Mouse (Mus musculus) CH12.LX (cell line): ENCODE results near the gene Gm12216. TPM values are rescaled to one million over a fixed set of nuclear protein-coding genes. Genes with fewer than 3 reads are reported as not detected.

Source experiments
- DNase-seq: peaks from one replicate; pipeline ENCODE4 v3.0.0-alpha.2; 2013; ENCODE audit errors: extremely low read depth
- H3K27ac ChIP-seq: 2 replicates; pipeline ENCODE4 v1.5.1; 2012; ENCODE audit warnings: low read depth, mild to moderate bottlenecking, control low read depth, moderate library complexity; ENCODE audit not compliant: insufficient read depth
- H3K27me3 ChIP-seq: replicated peaks from 2 replicates; pipeline ENCODE3; 2012; ENCODE audit warnings: inconsistent platforms
- H3K36me3 ChIP-seq, 2 experiments: replicated peaks in 1 of 2; 2 replicates each; pipeline versions ENCODE3 to v1.6.1; 2012; ENCODE audit warnings: inconsistent platforms in 1 of 2, low read length in 1 of 2, mild to moderate bottlenecking in 1 of 2, mixed read lengths in 1 of 2, moderate library complexity in 1 of 2; ENCODE audit not compliant: control insufficient read depth in 1 of 2, insufficient read depth in 1 of 2
- H3K4me1 ChIP-seq, 2 experiments: 2 replicates each; pipeline ENCODE4 v1.6.1; 2012; ENCODE audit warnings: inconsistent platforms in 1 of 2, moderate library complexity in 1 of 2; ENCODE audit not compliant: insufficient read depth in 2 of 2, control insufficient read depth in 1 of 2
- H3K4me2 ChIP-seq: 2 replicates; pipeline ENCODE4 v1.6.1; 2012; ENCODE audit warnings: low read depth, mild to moderate bottlenecking, control low read depth; ENCODE audit not compliant: poor library complexity, insufficient read depth, severe bottlenecking
- H3K4me3 ChIP-seq, 3 experiments: fragments of 150-350 bp in 1 of 3; sonication (generic) in 1 of 3; replicated peaks in 1 of 3; 2 replicates each; pipeline versions ENCODE3 to v1.5.1; 2011 to 2012; ENCODE audit warnings: low read depth in 2 of 3, low read length in 2 of 3, mild to moderate bottlenecking in 2 of 3, moderate library complexity in 2 of 3, control low read depth in 1 of 3, improper control_type of control experiment in 1 of 3, inconsistent platforms in 1 of 3, mixed read lengths in 1 of 3; ENCODE audit not compliant: poor library complexity in 1 of 3
- H3K79me2 ChIP-seq: replicated peaks from 2 replicates; pipeline ENCODE4 v1.6.1; 2012; ENCODE audit warnings: mild to moderate bottlenecking, moderate library complexity; ENCODE audit not compliant: control insufficient read depth, poor library complexity, insufficient read depth, severe bottlenecking; ENCODE audit errors: extremely low read depth
- H3K9ac ChIP-seq: 2 replicates; pipeline ENCODE4 v1.6.1; 2012; ENCODE audit warnings: low read depth, mild to moderate bottlenecking, control low read depth, moderate library complexity; ENCODE audit not compliant: insufficient read depth
- H3K9me3 ChIP-seq: replicated peaks from 2 replicates; pipeline ENCODE3; 2012; ENCODE audit warnings: low read length, inconsistent platforms, mixed read lengths
- CTCF ChIP-seq, 2 experiments: IDR thresholded peaks in 1 of 2; conservative IDR thresholded peaks in 1 of 2; 2 replicates each; pipeline ENCODE4 v1.5.1; 2011 to 2012; ENCODE audit warnings: low read depth in 2 of 2, low read length in 2 of 2, improper control_type of control experiment in 1 of 2, inconsistent platforms in 1 of 2, mild to moderate bottlenecking in 1 of 2, moderate library complexity in 1 of 2
- JUND ChIP-seq: conservative IDR thresholded peaks from 2 replicates; pipeline ENCODE4 v1.6.1; 2011; ENCODE audit warnings: low read depth, low read length, improper control_type of control experiment
- MEF2A ChIP-seq: IDR thresholded peaks from 2 replicates; pipeline ENCODE4 v1.6.1; 2014; ENCODE audit warnings: low read depth, mild to moderate bottlenecking, inconsistent platforms, low read length, improper control_type of control experiment, borderline replicate concordance
- MXI1 ChIP-seq: IDR thresholded peaks from 2 replicates; pipeline ENCODE4 v1.6.1; 2011; ENCODE audit warnings: mild to moderate bottlenecking, low read depth, low read length, improper control_type of control experiment
- MYC ChIP-seq: IDR thresholded peaks from 2 replicates; pipeline ENCODE4 v1.6.1; 2011; ENCODE audit warnings: low read depth, mild to moderate bottlenecking, improper control_type of control experiment, low read length
- RAD21 ChIP-seq: IDR thresholded peaks from 2 replicates; pipeline ENCODE4 v1.6.1; 2011; ENCODE audit warnings: low read depth, mild to moderate bottlenecking, low read length, improper control_type of control experiment, moderate library complexity
- SIN3A ChIP-seq: IDR thresholded peaks from 2 replicates; pipeline ENCODE4 v1.6.1; 2012; ENCODE audit warnings: low read length, improper control_type of control experiment, inconsistent platforms
- SMC3 ChIP-seq: IDR thresholded peaks from 2 replicates; pipeline ENCODE4 v1.6.1; 2011; ENCODE audit warnings: low read depth, low read length, improper control_type of control experiment
- TBP ChIP-seq: conservative IDR thresholded peaks from 2 replicates; pipeline ENCODE4 v1.6.1; 2011; ENCODE audit warnings: low read depth, low read length, improper control_type of control experiment
- TCF12 ChIP-seq: IDR thresholded peaks from 2 replicates; pipeline ENCODE4 v1.6.1; 2014; ENCODE audit warnings: low read depth, mild to moderate bottlenecking, inconsistent platforms, low read length, improper control_type of control experiment
- dilution Hi-C: fragments of 300-500 bp; cut with MboI; formaldehyde crosslinking; loops from 2 replicates; pipeline ENCODE4 v1.14.3; 2020; ENCODE audit warnings: low sequenced_read_pairs; ENCODE audit not compliant: extremely low pct_unique_long_range_greater_than_20kb, extremely low pct_ligation_motif_present
- in situ Hi-C: fragments of 300-500 bp; cut with MboI; formaldehyde crosslinking; loops from 3 replicates; pipeline ENCODE4 v1.14.3; 2019; ENCODE audit warnings: low sequenced_read_pairs, low pct_ligation_motif_present, low pct_unique_long_range_greater_than_20kb, mixed read lengths
- polyA plus RNA-seq: library from polyadenylated mRNA; unstranded; fragments of >175 nt; gene quantifications from 2 replicates; pipeline ENCODE4 v1.2.1, GENCODE M21; 2012; ENCODE audit warnings: low read depth; ENCODE audit not compliant: insufficient read length
- total RNA-seq, 2 experiments: library from RNA; depleted of rRNA; stranded (reverse); fragments of 300-350 nt in 1 of 2; fragments of >200 nt in 1 of 2; gene quantifications; 2 replicates each; pipeline ENCODE4 v1.2.3; 2012 to 2014

Gene Gm12216
- total and polyA plus RNA-seq, 3 experiments = 0.56 to 2.7 (median 0.77) TPM

DNA sequence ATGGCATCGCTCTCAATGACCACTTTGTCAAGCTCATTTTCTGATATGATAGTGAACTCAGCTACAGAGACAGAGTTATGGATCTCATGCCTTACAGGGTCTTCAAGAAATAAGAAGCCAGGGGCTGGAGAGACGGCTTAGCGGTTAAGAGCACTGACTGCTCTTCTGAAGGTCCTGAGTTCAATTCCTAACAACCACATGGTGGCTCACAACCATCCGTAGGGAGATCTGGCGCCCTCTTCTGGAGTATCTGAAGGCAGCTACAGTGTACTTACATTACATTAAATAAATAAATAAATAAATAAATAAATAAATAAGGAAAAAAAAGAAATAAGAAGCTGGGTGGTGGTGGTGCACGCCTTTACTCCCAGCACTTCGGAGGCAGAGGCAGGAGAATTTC, 125.2 kb downstream of the Gm12216 start:
- Histone ChIP-seq H3K4me2 (no peak overlapping the region), H3K27me3 (no peaks in the 10 kb centered on the region), H3K79me2 (no peaks in the 10 kb centered on the region), H3K9ac (no peak overlapping the region), H3K9me3 (no peaks in the 10 kb centered on the region), H3K27ac (no peak overlapping the region), H3K4me3 (no peak overlapping the region), H3K4me1 (peaks cover 8 to 38% of the 10 kb centered on the region in 2 experiments), H3K36me3 (no peaks in the 10 kb centered on the region)
- dilution Hi-C loops = no loop called here
- in situ Hi-C loops = no loop called here
- TF ChIP-seq JUND (no peak), SMC3 (peak; percentile 8; the same call in 1 of the 2 replicates), MYC (peak; percentile 51; the same call in 1 of the 2 replicates), CTCF (conservative IDR thresholded peaks at IDR 0.05 in 1 of 2, IDR thresholded peaks at IDR 0.05 in 1 of 2; ENCODE audit: low read depth in 2 of 2, low read length in 2 of 2) (peak; percentile 16 to 63; a peak in 2 of 4 replicates), MXI1 (peak; percentile 14; the same call in 1 of the 2 replicates), RAD21 (peak; percentile 12), MEF2A (no peak), TCF12 (no peak), SIN3A (no peak), TBP (no peak)
- peak; percentile 58 for DNase-seq

Other genes starting within 250 kb of the Gm12216 start
- 26.3 and 35.6 TPM in 2 replicates for gene Il4, start 240.6 kb downstream of the Gm12216 start, total RNA-seq (2012; rRNA removed)
- 75.5 and 83.1 TPM in 2 replicates for gene Il4, start 240.6 kb downstream of the Gm12216 start, total RNA-seq (2014; rRNA removed)
- 19.5 and 24.5 TPM in 2 replicates for gene Il4, start 240.6 kb downstream of the Gm12216 start, polyA plus RNA-seq
- 1.8 and 2.8 TPM in 2 replicates for gene Il13, start 224.6 kb downstream of the Gm12216 start, total RNA-seq (2012; rRNA removed)
- 3.4 and 4.8 TPM in 2 replicates for gene Il13, start 224.6 kb downstream of the Gm12216 start, total RNA-seq (2014; rRNA removed)
- gene Il13, start 224.6 kb downstream of the Gm12216 start, polyA plus RNA-seq = 2.8 and 3.6 TPM in 2 replicates
- 45.3 and 48.2 TPM in 2 replicates for gene Rad50, start 151.9 kb downstream of the Gm12216 start, total RNA-seq (2012; rRNA removed)
- 36.0 and 39.6 TPM in 2 replicates for gene Rad50, start 151.9 kb downstream of the Gm12216 start, total RNA-seq (2014; rRNA removed)
- gene Rad50, start 151.9 kb downstream of the Gm12216 start, polyA plus RNA-seq = 53.6 and 55.2 TPM in 2 replicates
- not detected in 2 replicates for gene Il5, start 138.5 kb downstream of the Gm12216 start, total RNA-seq (2012; rRNA removed)
- gene Il5, start 138.5 kb downstream of the Gm12216 start, total RNA-seq (2014; rRNA removed) = not detected in 2 replicates
- not detected in 2 replicates for gene Il5, start 138.5 kb downstream of the Gm12216 start, polyA plus RNA-seq
- gene Irf1, start 89.2 kb downstream of the Gm12216 start, total RNA-seq (2012; rRNA removed) = 46.4 and 64.9 TPM in 2 replicates
- 19.8 and 23.6 TPM in 2 replicates for gene Irf1, start 89.2 kb downstream of the Gm12216 start, total RNA-seq (2014; rRNA removed)
- 17.8 and 18.2 TPM in 2 replicates for gene Irf1, start 89.2 kb downstream of the Gm12216 start, polyA plus RNA-seq
- 0.71 and 0.72 TPM in 2 replicates for gene Gm17334, start 86.1 kb downstream of the Gm12216 start, total RNA-seq (2012; rRNA removed)
- gene Gm17334, start 86.1 kb downstream of the Gm12216 start, total RNA-seq (2014; rRNA removed) = not detected in 2 replicates
- 0.47 and 0.57 TPM in 2 replicates for gene Gm17334, start 86.1 kb downstream of the Gm12216 start, polyA plus RNA-seq
- 5.3 and 6.7 TPM in 2 replicates for gene Slc22a5, start 32.4 kb upstream of the Gm12216 start, total RNA-seq (2012; rRNA removed)
- 6.2 and 6.4 TPM in 2 replicates for gene Slc22a5, start 32.4 kb upstream of the Gm12216 start, total RNA-seq (2014; rRNA removed)
- 5.6 and 7.1 TPM in 2 replicates for gene Slc22a5, start 32.4 kb upstream of the Gm12216 start, polyA plus RNA-seq
- gene Slc22a21, start 121.1 kb upstream of the Gm12216 start, total RNA-seq (2012; rRNA removed) = not detected in 2 replicates
- not detected in 2 replicates for gene Slc22a21, start 121.1 kb upstream of the Gm12216 start, total RNA-seq (2014; rRNA removed)
- not detected in 2 replicates for gene Slc22a21, start 121.1 kb upstream of the Gm12216 start, polyA plus RNA-seq
- gene Slc22a4, start 168.8 kb upstream of the Gm12216 start, total RNA-seq (2012; rRNA removed) = not detected in 2 replicates
- gene Slc22a4, start 168.8 kb upstream of the Gm12216 start, total RNA-seq (2014; rRNA removed) = not detected in 2 replicates
- not detected in 2 replicates for gene Slc22a4, start 168.8 kb upstream of the Gm12216 start, polyA plus RNA-seq
- not detected in 2 replicates for gene Pdlim4, start 209.8 kb upstream of the Gm12216 start, total RNA-seq (2012; rRNA removed)
- not detected in 2 replicates for gene Pdlim4, start 209.8 kb upstream of the Gm12216 start, total RNA-seq (2014; rRNA removed)
- gene Pdlim4, start 209.8 kb upstream of the Gm12216 start, polyA plus RNA-seq = not detected in 2 replicates
- 5.0 and 10.0 TPM in 2 replicates for gene P4ha2, start 240.8 kb upstream of the Gm12216 start, total RNA-seq (2012; rRNA removed)
- gene P4ha2, start 240.8 kb upstream of the Gm12216 start, total RNA-seq (2014; rRNA removed) = 7.9 and 10.1 TPM in 2 replicates
- gene P4ha2, start 240.8 kb upstream of the Gm12216 start, polyA plus RNA-seq = 3.6 and 4.2 TPM in 2 replicates